Mouse (Mus musculus): ENCODE measurements around the gene Mrgpre. TPM values are rescaled to one million over a fixed set of nuclear protein-coding genes. Genes with fewer than 3 reads are reported as not detected.

The Mrgpre gene
- total RNA-seq (2021) = 1 to 10 TPM; 6.4 to 7.2 TPM
- long read RNA-seq, experiment 1, transcript Mrgpre-201 (2 exons, 3,761 nt) = major isoform, 9 of 10 reads
- long read RNA-seq, experiment 1, partial matches to known transcripts = 0 of 10 reads
- long read RNA-seq, experiment 1, other reads (novel, unspliced or antisense) = 1 of 10 reads
- long read RNA-seq, experiment 2, transcript Mrgpre-201 (2 exons, 3,761 nt) = major isoform, 7 of 9 reads
- long read RNA-seq, experiment 2, partial matches to known transcripts = 0 of 9 reads
- long read RNA-seq, experiment 2, other reads (novel, unspliced or antisense) = 2 of 9 reads

- peak; percentile 61 to 66 for DNase-seq (ENCODE audit: low spot score in 2 of 2)
Observed at GRCm38 (mm10) chr7:143783996-143784829, at the start of gene Mrgpre. Gene Mrgpre (minus strand): TSS chr7:143784500.

- no peak for DNase-seq (ENCODE audit: low spot score in 2 of 2)
Observed at GRCm38 (mm10) chr7:143833581-143834190, 49.4 kb upstream of the Mrgpre start.

GRCm38 (mm10) chr7:143832611-143833010 is 48.3 kb upstream of the Mrgpre start:
- no peak for DNase-seq (ENCODE audit: low spot score in 2 of 2)

- DNase-seq (ENCODE audit: low spot score in 2 of 2) = no peak
Observed at GRCm38 (mm10) chr7:143832196-143832595, 47.9 kb upstream of the Mrgpre start.

GRCm38 (mm10) chr7:143830399-143830798 is 46.1 kb upstream of the Mrgpre start:
- DNase-seq (ENCODE audit: low spot score in 2 of 2) = no peak

GRCm38 (mm10) chr7:143829504-143830331 is 45.4 kb upstream of the Mrgpre start:
- peak; percentile 92 to 96 for DNase-seq (ENCODE audit: low spot score in 2 of 2)

GRCm38 (mm10) chr7:143826985-143827384 is 42.7 kb upstream of the Mrgpre start:
- DNase-seq (ENCODE audit: low spot score in 2 of 2) = no peak

- no peak for DNase-seq (ENCODE audit: low spot score in 2 of 2)
Observed at GRCm38 (mm10) chr7:143823266-143823605, 38.9 kb upstream of the Mrgpre start.

- DNase-seq (ENCODE audit: low spot score in 2 of 2) = peak; percentile 99 to 100
Observed at GRCm38 (mm10) chr7:143822375-143823265, 38.3 kb upstream of the Mrgpre start, which contains the start of the genes Nadsyn1 and Dhcr7. Gene Nadsyn1 (minus strand): TSS chr7:143822849. Gene Dhcr7 (plus strand): TSS chr7:143823145.

- DNase-seq (ENCODE audit: low spot score in 2 of 2) = no peak
Observed at GRCm38 (mm10) chr7:143821241-143821640, 36.9 kb upstream of the Mrgpre start.

- no peak for DNase-seq (ENCODE audit: low spot score in 2 of 2)
Observed at GRCm38 (mm10) chr7:143819201-143819600, 34.9 kb upstream of the Mrgpre start.

GRCm38 (mm10) chr7:143808909-143809308 is 24.6 kb upstream of the Mrgpre start:
- DNase-seq (ENCODE audit: low spot score in 2 of 2) = no peak

- DNase-seq (ENCODE audit: low spot score in 2 of 2) = peak; percentile 23 to 37
Observed at GRCm38 (mm10) chr7:143805199-143805624, 20.9 kb upstream of the Mrgpre start.

- DNase-seq (ENCODE audit: low spot score in 2 of 2) = no peak
Observed at GRCm38 (mm10) chr7:143801195-143802065, 17.1 kb upstream of the Mrgpre start.

GRCm38 (mm10) chr7:143800770-143801169 is 16.5 kb upstream of the Mrgpre start:
- DNase-seq (ENCODE audit: low spot score in 2 of 2) = no peak

GRCm38 (mm10) chr7:143798783-143799182 is 14.5 kb upstream of the Mrgpre start:
- DNase-seq (ENCODE audit: low spot score in 2 of 2) = no peak

GRCm38 (mm10) chr7:143793121-143793520 is 8.8 kb upstream of the Mrgpre start:
- DNase-seq (ENCODE audit: low spot score in 2 of 2) = no peak

GRCm38 (mm10) chr7:143792336-143792985 is 8.2 kb upstream of the Mrgpre start:
- DNase-seq (ENCODE audit: low spot score in 2 of 2) = no peak
